ENCODE assay signal across 8 mouse cellular contexts in genomic region chr7:30423071-30423641, GRCm38 (mm10). TPM values are rescaled to one million over a fixed set of nuclear protein-coding genes. Genes with fewer than 3 reads are reported as not detected.
DNase-seq lines count a peak whose midpoint lies in the region.

No protein-coding gene starts in this region.

- H3K27ac ChIP-seq in embryonic facial prominence, embryonic 10.5 days (replicated peaks), result 0 out of 2 replicates have a peak overlapping the region, but pooled peaks have one; percentile 3
- peak overlapping the region; percentile 69; the same call in 1 of the 2 replicates for H3K27ac ChIP-seq in midbrain, embryonic 10.5 days (replicated peaks)

- H3K27me3 ChIP-seq in embryonic facial prominence, embryonic 10.5 days (replicated peaks; ENCODE audit: low read depth, poor library complexity, severe bottlenecking), result peaks cover 46% of the 10 kb centered on the region
- H3K27me3 ChIP-seq in midbrain, embryonic 10.5 days (ENCODE audit: low read depth, poor library complexity, severe bottlenecking), result peaks cover 42% of the 10 kb centered on the region

- peaks cover 24% of the 10 kb centered on the region for H3K4me1 ChIP-seq in embryonic facial prominence, embryonic 10.5 days
- peaks cover 24% of the 10 kb centered on the region for H3K4me1 ChIP-seq in midbrain, embryonic 10.5 days

- H3K4me3 ChIP-seq in embryonic facial prominence, embryonic 10.5 days, result peak overlapping the region; percentile 68
- H3K4me3 ChIP-seq in midbrain, embryonic 10.5 days, result peak overlapping the region; percentile 63

- peaks cover 6% of the 10 kb centered on the region; the same call in 1 of the 2 replicates for H3K9me3 ChIP-seq in embryonic facial prominence, embryonic 10.5 days
- H3K9me3 ChIP-seq in midbrain, embryonic 10.5 days (replicated peaks), result peaks cover 4% of the 10 kb centered on the region

- peak; percentile 18 for DNase-seq in retina, postnatal 1 day
- DNase-seq in retina, embryonic 14.5 days (ENCODE audit: low spot score), result no peak
- no peak for DNase-seq in embryonic facial prominence, embryonic 10.5 days (ENCODE audit: low spot score)
- peak; percentile 35 to 46 for DNase-seq in heart, postnatal 36 days
- peak; percentile 66 to 81 for DNase-seq in left cerebral cortex, postnatal 25 days (ENCODE audit: low spot score in 2 of 2)
- DNase-seq in midbrain, embryonic 10.5 days (ENCODE audit: low spot score), result no peak
- peak; percentile 77 for DNase-seq in thymus, postnatal 25 days
- no peak for DNase-seq in urinary bladder, postnatal 4 days (ENCODE audit: low spot score in 2 of 2)

- intact Hi-C loops in heart, postnatal 36 days (cut with DNase I), result no loop called here
- intact Hi-C loops in left cerebral cortex, postnatal 25 days (cut with DNase I), result loop anchor here (2.0 kb wide), 1 partner anchor 50 kb away; no protein-coding TSS in a partner anchor

- H3K36me3 ChIP-seq in embryonic facial prominence, embryonic 10.5 days (replicated peaks), result peaks cover 21% of the 10 kb centered on the region
- H3K36me3 ChIP-seq in midbrain, embryonic 10.5 days, result peaks cover 21% of the 10 kb centered on the region

- 43% methylated on average over 23 of the region's 23 CpGs for WGBS in embryonic facial prominence, embryonic 10.5 days
- WGBS in midbrain, embryonic 10.5 days, result 55% methylated on average over 23 of the region's 23 CpGs

RNA-seq across cellular contexts. Expression of gene Nfkbid, which starts 1.6 kb away (rescaled TPM):
- polyA plus RNA-seq in embryonic facial prominence, embryonic 10.5 days (2016; fragmentation: Nextera tagmentation; extraction: Ambion mirVana), result 1.1 and 1.8 TPM in 2 replicates
- total RNA-seq in heart, postnatal 36 days (2021), result under 1 TPM; 0.27 to 0.28 TPM
- 1 to 10 TPM; 2.6 to 2.7 TPM for total RNA-seq in left cerebral cortex, postnatal 25 days (2021)
- 1.4 and 1.5 TPM in 2 replicates for polyA plus RNA-seq in midbrain, embryonic 10.5 days (2016; fragmentation: Nextera tagmentation; extraction: Ambion mirVana)

RNA-seq across cellular contexts. Expression of gene Hcst, which starts 3.5 kb away (rescaled TPM):
- not detected in 2 replicates for polyA plus RNA-seq in embryonic facial prominence, embryonic 10.5 days (2016; fragmentation: Nextera tagmentation; extraction: Ambion mirVana)
- total RNA-seq in heart, postnatal 36 days (2021), result not detected
- 1 to 10 TPM in 1 of 2 experiments, not detected in 1; 1.2 TPM for total RNA-seq in left cerebral cortex, postnatal 25 days (2021)
- 0.35 TPM in 1 of 2 replicates, not detected in the other for polyA plus RNA-seq in midbrain, embryonic 10.5 days (2016; fragmentation: Nextera tagmentation; extraction: Ambion mirVana)

RNA-seq across cellular contexts. Expression of gene Tyrobp, which starts 9.6 kb away (rescaled TPM):
- 11.8 and 15.4 TPM in 2 replicates for polyA plus RNA-seq in embryonic facial prominence, embryonic 10.5 days (2016; fragmentation: Nextera tagmentation; extraction: Ambion mirVana)
- total RNA-seq in heart, postnatal 36 days (2021), result 10 to 100 TPM; 22.1 to 22.4 TPM
- total RNA-seq in left cerebral cortex, postnatal 25 days (2021), result 10 to 100 TPM; 28.7 to 29.8 TPM
- polyA plus RNA-seq in midbrain, embryonic 10.5 days (2016; fragmentation: Nextera tagmentation; extraction: Ambion mirVana), result 15.7 and 19.6 TPM in 2 replicates

RNA-seq across cellular contexts. Expression of gene Aplp1, which starts 22.2 kb away (rescaled TPM):
- polyA plus RNA-seq in embryonic facial prominence, embryonic 10.5 days (2016; fragmentation: Nextera tagmentation; extraction: Ambion mirVana), result 28.6 and 32.3 TPM in 2 replicates
- 1 to 10 TPM; 2.7 to 3.1 TPM for total RNA-seq in heart, postnatal 36 days (2021)
- total RNA-seq in left cerebral cortex, postnatal 25 days (2021), result 1,000 to 10,000 TPM; 1,270 to 1,289 TPM
- 69.6 and 124 TPM in 2 replicates for polyA plus RNA-seq in midbrain, embryonic 10.5 days (2016; fragmentation: Nextera tagmentation; extraction: Ambion mirVana)

RNA-seq across cellular contexts. Expression of gene Kirrel2, which starts 34.3 kb away (rescaled TPM):
- 1.3 and 2.2 TPM in 2 replicates for polyA plus RNA-seq in embryonic facial prominence, embryonic 10.5 days (2016; fragmentation: Nextera tagmentation; extraction: Ambion mirVana)
- total RNA-seq in heart, postnatal 36 days (2021), result not detected
- 10 to 100 TPM; 11.4 to 11.7 TPM for total RNA-seq in left cerebral cortex, postnatal 25 days (2021)
- 1.7 and 1.9 TPM in 2 replicates for polyA plus RNA-seq in midbrain, embryonic 10.5 days (2016; fragmentation: Nextera tagmentation; extraction: Ambion mirVana)

Comparison
In these comparisons a context has a peak if more than half of its experiments do, and no peak if none do; other contexts are left out.
1. DNase-seq: peak in retina, postnatal 1 day (single experiment), heart, postnatal 36 days (2 of 2), left cerebral cortex, postnatal 25 days (2 of 2) and thymus, postnatal 25 days (single experiment); none in retina, embryonic 14.5 days (single experiment), embryonic facial prominence, embryonic 10.5 days (single experiment), midbrain, embryonic 10.5 days (single experiment) and urinary bladder, postnatal 4 days (0 of 2).